Mouse (Mus musculus): ENCODE measurements around the gene Pi16. TPM values are rescaled to one million over a fixed set of nuclear protein-coding genes. Genes with fewer than 3 reads are reported as not detected.
A peak's percentile ranks its signal among the peaks of the same experiment; 100 is the strongest.

Gene Pi16
- polyA plus RNA-seq, 1 experiment from 2014 or later: 0.18 TPM

GRCm38 (mm10) chr17:29319881-29320639 is 2.6 kb downstream of the Pi16 start:
- Histone ChIP-seq H3K9me3 (ENCODE audit: control insufficient read depth, low read length) (no peaks in the 10 kb centered on the region), H3K27ac (ENCODE audit: low read depth) (no peak overlapping the region), H3K9ac (ENCODE audit: low read length) (no peak overlapping the region), H3K27me3 (replicated peaks; ENCODE audit: control insufficient read depth, insufficient read depth, low read length) (peaks cover 22% of the 10 kb centered on the region), H3K4me3 (ENCODE audit: low read depth, low read length) (no peak overlapping the region), H3K4me2 (ENCODE audit: low read length) (no peak overlapping the region), H3K4me1 (replicated peaks; ENCODE audit: control insufficient read depth, insufficient read depth, low read length) (no peaks in the 10 kb centered on the region), H3K36me3 (ENCODE audit: control insufficient read depth, insufficient read depth, low read length) (no peaks in the 10 kb centered on the region)
- WGBS: 54% methylated on average over 8 of the region's 8 CpGs
- DNase-seq (ENCODE audit: low spot score): no peak
- no peak for ATAC-seq (replicated peaks; ENCODE audit: low FRiP score, low TSS enrichment, low read depth)

DNA sequence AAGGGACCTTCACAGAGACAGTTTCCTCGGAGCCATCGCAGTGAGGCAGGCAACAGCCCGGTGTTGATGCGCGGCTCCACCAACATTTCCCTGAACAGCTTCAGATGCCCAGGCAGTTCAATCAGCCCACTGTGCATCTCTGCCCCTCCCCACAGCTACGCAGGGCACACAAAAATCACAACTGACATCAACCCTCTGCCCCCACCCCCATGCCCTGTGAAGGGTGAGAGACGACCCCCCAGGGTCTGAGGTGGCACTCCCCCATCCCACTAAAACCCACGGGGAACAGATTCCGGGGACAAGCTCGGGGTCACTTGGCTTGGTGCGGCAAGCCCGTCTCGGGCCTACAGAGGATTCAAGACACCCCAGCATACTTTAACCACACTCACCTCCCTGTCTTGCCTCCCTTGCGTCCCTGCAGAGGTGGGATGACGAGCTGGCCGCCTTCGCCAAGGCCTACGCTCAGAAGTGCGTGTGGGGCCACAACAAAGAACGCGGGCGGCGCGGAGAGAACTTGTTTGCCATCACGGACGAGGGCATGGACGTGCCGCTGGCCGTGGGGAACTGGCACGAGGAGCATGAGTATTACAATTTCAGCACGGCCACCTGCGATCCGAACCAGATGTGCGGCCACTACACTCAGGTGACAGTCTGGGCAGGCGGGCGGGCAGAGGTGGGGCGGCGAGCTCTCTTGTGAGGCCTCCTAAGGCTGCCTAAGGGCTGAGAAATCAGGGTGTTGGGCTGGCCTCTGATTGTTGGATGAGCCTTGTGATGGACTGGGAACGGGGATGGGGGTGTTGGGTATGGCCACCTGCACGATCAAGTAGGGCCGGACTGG is 4.5 kb downstream of the Pi16 start:
- Histone ChIP-seq H3K9me3 (ENCODE audit: control insufficient read depth, low read length) (no peaks in the 10 kb centered on the region), H3K27ac (ENCODE audit: low read depth) (no peak overlapping the region), H3K36me3 (ENCODE audit: control insufficient read depth, insufficient read depth, low read length) (no peaks in the 10 kb centered on the region), H3K9ac (ENCODE audit: low read length) (no peak overlapping the region), H3K4me1 (replicated peaks; ENCODE audit: control insufficient read depth, insufficient read depth, low read length) (0 out of 2 replicates have a peak, but pooled peaks cover 8% of the 10 kb centered on the region), H3K27me3 (replicated peaks; ENCODE audit: control insufficient read depth, insufficient read depth, low read length) (peaks cover 24% of the 10 kb centered on the region), H3K4me2 (ENCODE audit: low read length) (peak overlapping the region; percentile 36), H3K4me3 (ENCODE audit: low read depth, low read length) (no peak overlapping the region)
- DNase-seq (ENCODE audit: low spot score): peak; percentile 64
- 23% methylated on average over 41 of the region's 41 CpGs for WGBS
- peak; percentile 63 for ATAC-seq (replicated peaks; ENCODE audit: low FRiP score, low TSS enrichment, low read depth)

DNA sequence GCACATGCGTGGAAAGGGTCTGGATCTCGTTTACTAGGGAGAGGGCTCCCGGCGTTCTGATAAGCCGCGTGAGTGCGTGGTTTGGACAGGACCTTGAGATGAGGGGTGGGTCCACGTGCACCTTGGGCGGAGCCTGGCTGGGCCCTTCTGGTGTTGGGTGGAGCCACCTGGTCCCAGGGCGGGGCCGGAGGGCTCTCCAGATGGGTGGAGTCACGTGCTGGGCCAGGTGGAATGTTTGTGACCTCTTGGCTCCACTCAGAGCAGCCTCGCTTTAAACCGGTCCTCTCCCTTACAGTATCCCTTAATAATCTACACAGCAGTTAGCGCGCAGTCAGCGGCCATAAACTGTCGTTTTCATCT is 5.1 kb downstream of the Pi16 start:
- WGBS: 12% methylated on average over 18 of the region's 18 CpGs
- DNase-seq (ENCODE audit: low spot score) (peak; percentile 73), ATAC-seq (replicated peaks; ENCODE audit: low FRiP score, low TSS enrichment, low read depth) (peak; percentile 72)
- H3K9me3 ChIP-seq (ENCODE audit: control insufficient read depth, low read length): no peaks in the 10 kb centered on the region
- no peak overlapping the region for H3K4me3 ChIP-seq (ENCODE audit: low read depth, low read length)
- no peak overlapping the region for H3K27ac ChIP-seq (ENCODE audit: low read depth)
- no peak overlapping the region for H3K9ac ChIP-seq (ENCODE audit: low read length)
- H3K27me3 ChIP-seq (replicated peaks; ENCODE audit: control insufficient read depth, insufficient read depth, low read length): peaks cover 29% of the 10 kb centered on the region
- H3K36me3 ChIP-seq (ENCODE audit: control insufficient read depth, insufficient read depth, low read length): no peaks in the 10 kb centered on the region
- 0 out of 2 replicates have a peak, but pooled peaks cover 8% of the 10 kb centered on the region for H3K4me1 ChIP-seq (replicated peaks; ENCODE audit: control insufficient read depth, insufficient read depth, low read length)
- peak overlapping the region; percentile 36 for H3K4me2 ChIP-seq (ENCODE audit: low read length)

DNA sequence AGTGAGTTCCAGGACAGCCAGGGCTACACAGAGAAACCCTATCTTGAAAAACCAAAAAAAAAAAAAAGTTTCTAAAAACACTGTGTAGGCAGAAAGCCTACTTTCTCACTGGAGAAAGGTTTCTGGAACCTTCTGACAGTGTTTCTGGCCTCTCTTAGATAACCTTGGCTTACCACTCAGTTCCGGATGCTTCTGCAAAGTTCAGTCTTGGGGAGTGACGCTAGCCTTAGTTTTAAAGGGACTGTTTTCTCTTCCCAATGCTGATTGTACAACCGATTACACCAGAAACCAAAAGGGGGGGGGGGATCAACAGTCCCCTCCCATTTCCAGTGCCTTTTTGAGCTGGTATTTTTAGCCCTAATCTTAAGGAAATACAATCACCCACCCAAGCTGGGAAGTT is 6.1 kb downstream of the Pi16 start:
- H3K27me3 ChIP-seq (replicated peaks; ENCODE audit: control insufficient read depth, insufficient read depth, low read length): peaks cover 30% of the 10 kb centered on the region
- no peak overlapping the region for H3K9ac ChIP-seq (ENCODE audit: low read length)
- H3K9me3 ChIP-seq (ENCODE audit: control insufficient read depth, low read length): no peaks in the 10 kb centered on the region
- H3K27ac ChIP-seq (ENCODE audit: low read depth): no peak overlapping the region
- no peak overlapping the region for H3K4me2 ChIP-seq (ENCODE audit: low read length)
- DNase-seq (ENCODE audit: low spot score): no peak
- no peak for ATAC-seq (replicated peaks; ENCODE audit: low FRiP score, low TSS enrichment, low read depth)
- H3K36me3 ChIP-seq (ENCODE audit: control insufficient read depth, insufficient read depth, low read length): no peaks in the 10 kb centered on the region
- WGBS: 90% methylated on average over 3 of the region's 3 CpGs
- 0 out of 2 replicates have a peak, but pooled peaks cover 8% of the 10 kb centered on the region for H3K4me1 ChIP-seq (replicated peaks; ENCODE audit: control insufficient read depth, insufficient read depth, low read length)
- H3K4me3 ChIP-seq (ENCODE audit: low read depth, low read length): no peak overlapping the region

- no peak overlapping the region for H3K27ac ChIP-seq (ENCODE audit: low read depth)
- H3K9ac ChIP-seq (ENCODE audit: low read length): no peak overlapping the region
- no peak overlapping the region for H3K4me3 ChIP-seq (ENCODE audit: low read depth, low read length)
- no peaks in the 10 kb centered on the region; the same call in 1 of the 2 replicates for H3K36me3 ChIP-seq (ENCODE audit: control insufficient read depth, insufficient read depth, low read length)
- ATAC-seq (replicated peaks; ENCODE audit: low FRiP score, low TSS enrichment, low read depth) (no peak), DNase-seq (ENCODE audit: low spot score) (no peak)
- 66% methylated on average over 13 of the region's 13 CpGs for WGBS
- peaks cover 29% of the 10 kb centered on the region for H3K27me3 ChIP-seq (replicated peaks; ENCODE audit: control insufficient read depth, insufficient read depth, low read length)
- H3K4me1 ChIP-seq (replicated peaks; ENCODE audit: control insufficient read depth, insufficient read depth, low read length): 0 out of 2 replicates have a peak, but pooled peaks cover 8% of the 10 kb centered on the region
- no peak overlapping the region; the same call in 1 of the 2 replicates for H3K4me2 ChIP-seq (ENCODE audit: low read length)
- no peaks in the 10 kb centered on the region for H3K9me3 ChIP-seq (ENCODE audit: control insufficient read depth, low read length)
These were observed 8.4 kb downstream of the Pi16 start for GRCm38 (mm10) chr17:29325831-29326230.

DNA sequence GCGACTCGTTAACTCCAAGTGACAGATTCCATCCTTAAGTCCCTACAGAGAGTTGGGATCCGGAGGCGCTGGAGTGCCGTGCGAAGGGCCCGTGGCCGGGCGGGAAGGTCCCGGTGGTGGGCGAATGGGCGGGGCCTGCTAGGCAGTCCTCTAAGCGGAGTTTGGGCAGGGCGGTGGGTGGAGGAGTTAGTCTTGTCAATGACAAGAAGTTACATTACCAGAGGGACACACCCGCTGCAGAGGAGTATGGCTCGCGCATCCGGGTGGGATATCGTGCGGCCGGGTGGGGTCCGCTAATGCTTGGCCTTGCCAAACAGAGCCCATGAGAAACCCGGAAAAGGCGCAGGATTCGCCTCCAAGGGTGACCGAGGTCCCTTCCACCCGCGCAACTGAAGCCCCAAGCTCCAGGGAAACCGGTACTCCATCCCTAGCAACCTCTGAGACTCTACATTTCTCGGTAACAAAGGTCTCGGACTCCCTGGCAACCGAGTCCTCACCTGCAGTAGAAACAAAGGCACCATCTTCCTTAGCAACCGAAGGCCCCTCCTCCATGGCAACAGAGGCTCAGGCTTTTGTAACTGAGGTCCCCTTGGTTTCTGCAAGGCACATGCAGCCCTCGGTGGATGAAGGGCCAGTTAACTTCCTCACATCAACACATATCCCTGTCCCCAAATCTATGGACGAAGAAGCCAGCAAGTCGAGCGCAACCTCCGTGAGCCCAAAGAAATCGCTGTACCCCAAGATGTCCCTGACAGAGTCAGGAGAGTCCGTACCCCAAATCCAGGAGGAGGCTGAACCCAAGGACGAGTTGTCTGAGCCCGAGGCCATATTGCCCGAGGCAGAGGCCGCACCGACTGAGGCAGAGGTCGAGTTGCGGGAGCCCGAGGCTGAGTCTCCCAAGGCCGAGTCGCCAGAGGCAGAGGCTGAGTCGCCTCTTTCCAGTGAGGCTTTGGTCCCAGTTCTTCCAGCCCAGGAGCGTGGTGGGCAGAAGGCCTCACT is 9.3 kb downstream of the Pi16 start:
- ATAC-seq (replicated peaks; ENCODE audit: low FRiP score, low TSS enrichment, low read depth) (no peak), DNase-seq (ENCODE audit: low spot score) (peak; percentile 70)
- Histone ChIP-seq H3K4me3 (ENCODE audit: low read depth, low read length) (peak overlapping the region; percentile 20), H3K4me1 (replicated peaks; ENCODE audit: control insufficient read depth, insufficient read depth, low read length) (0 out of 2 replicates have a peak, but pooled peaks cover 8% of the 10 kb centered on the region), H3K9ac (ENCODE audit: low read length) (peak overlapping the region; percentile 30; the same call in 1 of the 2 replicates), H3K27me3 (replicated peaks; ENCODE audit: control insufficient read depth, insufficient read depth, low read length) (peaks cover 19% of the 10 kb centered on the region), H3K27ac (ENCODE audit: low read depth) (no peak overlapping the region), H3K36me3 (ENCODE audit: control insufficient read depth, insufficient read depth, low read length) (peaks cover 9% of the 10 kb centered on the region), H3K4me2 (ENCODE audit: low read length) (peak overlapping the region; percentile 52), H3K9me3 (ENCODE audit: control insufficient read depth, low read length) (no peaks in the 10 kb centered on the region)
- WGBS: 21% methylated on average over 52 of the region's 52 CpGs

- WGBS: 88% methylated on average over 9 of the region's 9 CpGs
These were observed 10.2 kb downstream of the Pi16 start for GRCm38 (mm10) chr17:29327691-29328090.

GRCm38 (mm10) chr17:29330221-29330620 is 12.7 kb downstream of the Pi16 start:
- H3K36me3 ChIP-seq (ENCODE audit: control insufficient read depth, insufficient read depth, low read length): peaks cover 38% of the 10 kb centered on the region
- 79% methylated on average over 3 of the region's 3 CpGs for WGBS

More at GRCm38 (mm10) chr17:29327691-29328090, 10.2 kb downstream of the Pi16 start:
- H3K4me3 ChIP-seq (ENCODE audit: low read depth, low read length): no peak overlapping the region
- peaks cover 18% of the 10 kb centered on the region for H3K36me3 ChIP-seq (ENCODE audit: control insufficient read depth, insufficient read depth, low read length)
- H3K27ac ChIP-seq (ENCODE audit: low read depth): no peak overlapping the region
- DNase-seq (ENCODE audit: low spot score) (no peak), ATAC-seq (replicated peaks; ENCODE audit: low FRiP score, low TSS enrichment, low read depth) (no peak)
- no peak overlapping the region for H3K9ac ChIP-seq (ENCODE audit: low read length)
- H3K27me3 ChIP-seq (replicated peaks; ENCODE audit: control insufficient read depth, insufficient read depth, low read length): peaks cover 10% of the 10 kb centered on the region
- H3K9me3 ChIP-seq (ENCODE audit: control insufficient read depth, low read length): no peaks in the 10 kb centered on the region
- H3K4me2 ChIP-seq (ENCODE audit: low read length): no peak overlapping the region
- 0 out of 2 replicates have a peak, but pooled peaks cover 8% of the 10 kb centered on the region for H3K4me1 ChIP-seq (replicated peaks; ENCODE audit: control insufficient read depth, insufficient read depth, low read length)

More at GRCm38 (mm10) chr17:29330221-29330620, 12.7 kb downstream of the Pi16 start:
- Histone ChIP-seq H3K4me3 (ENCODE audit: low read depth, low read length) (no peak overlapping the region), H3K9me3 (ENCODE audit: control insufficient read depth, low read length) (no peaks in the 10 kb centered on the region), H3K27me3 (replicated peaks; ENCODE audit: control insufficient read depth, insufficient read depth, low read length) (peaks cover 8% of the 10 kb centered on the region), H3K4me1 (replicated peaks; ENCODE audit: control insufficient read depth, insufficient read depth, low read length) (0 out of 2 replicates have a peak, but pooled peaks cover 8% of the 10 kb centered on the region), H3K4me2 (ENCODE audit: low read length) (no peak overlapping the region), H3K9ac (ENCODE audit: low read length) (no peak overlapping the region), H3K27ac (ENCODE audit: low read depth) (no peak overlapping the region; the same call in 1 of the 2 replicates)
- DNase-seq (ENCODE audit: low spot score) (no peak), ATAC-seq (replicated peaks; ENCODE audit: low FRiP score, low TSS enrichment, low read depth) (no peak)
